Mouse (Mus musculus) stomach, postnatal 0 days (tissue): ENCODE measurements at regions not wholly inside any gene's neighbourhood (a gene's known extent, or its start where the extent isn't known, plus 50 kb on each side); places are given as distances from the start of the nearest gene placed in this dataset.

Experiments
- ATAC-seq: fragments of 200-750 bp; cut with Nextera tagmentation; 2 replicates; pipeline ENCODE4 v1.8.0; 2017; ENCODE audit not compliant: low FRiP score, low TSS enrichment
- DNase-seq: peaks from one replicate; pipeline ENCODE4 v3.0.0-alpha.2; 2016; ENCODE audit warnings: low spot score
- H3K27ac ChIP-seq: fragments of 300-500 bp; sonication (generic); replicated peaks from 2 replicates; pipeline ENCODE4 v1.5.1; 2014; ENCODE audit warnings: mild to moderate bottlenecking, control low read depth
- H3K27me3 ChIP-seq: fragments of 300-500 bp; sonication (generic); 2 replicates; pipeline ENCODE4 v1.6.1; 2014; ENCODE audit warnings: low read length; ENCODE audit not compliant: control insufficient read depth, insufficient read depth
- H3K36me3 ChIP-seq: fragments of 300-500 bp; sonication (generic); 2 replicates; pipeline ENCODE4 v1.6.1; 2014; ENCODE audit warnings: low read length, mixed read lengths; ENCODE audit not compliant: control insufficient read depth, insufficient read depth
- H3K4me1 ChIP-seq: fragments of 300-500 bp; sonication (generic); replicated peaks from 2 replicates; pipeline ENCODE4 v1.6.1; 2014; ENCODE audit warnings: antibody characterized with exemption; ENCODE audit not compliant: control insufficient read depth, insufficient read depth
- H3K4me2 ChIP-seq: fragments of 300-500 bp; sonication (generic); replicated peaks from 2 replicates; pipeline ENCODE4 v1.6.1; 2014; ENCODE audit warnings: low read depth, mild to moderate bottlenecking, control low read depth, moderate library complexity
- H3K4me3 ChIP-seq: fragments of 300-500 bp; sonication (generic); 2 replicates; pipeline ENCODE4 v1.5.1; 2014; ENCODE audit warnings: low read depth, low read length, control low read depth
- H3K9ac ChIP-seq: fragments of 300-500 bp; sonication (generic); 2 replicates; pipeline ENCODE4 v1.6.1; 2014; ENCODE audit warnings: mild to moderate bottlenecking, low read length, control low read depth, mixed read lengths
- H3K9me3 ChIP-seq: fragments of 300-500 bp; sonication (generic); 2 replicates; pipeline ENCODE4 v1.6.1; 2016; ENCODE audit warnings: low read length; ENCODE audit not compliant: control insufficient read depth
- CTCF ChIP-seq: IDR thresholded peaks from 2 replicates; pipeline ENCODE4 v1.5.1; 2016; ENCODE audit warnings: antibody characterized with exemption, low read depth, mild to moderate bottlenecking, moderate library complexity
- EP300 ChIP-seq: optimal IDR thresholded peaks from 2 replicates; pipeline ENCODE3; 2016; ENCODE audit warnings: antibody characterized with exemption
- WGBS: fragments of 180-500 bp; shearing (Covaris S2); extraction: QIAGEN DNeasy Blood & Tissue Kit; methylation state at CpG from one replicate; pipeline ENCODE4 v1.1.7; 2014; 5-methylcytosine and 5-hydroxymethylcytosine counted together

DNA sequence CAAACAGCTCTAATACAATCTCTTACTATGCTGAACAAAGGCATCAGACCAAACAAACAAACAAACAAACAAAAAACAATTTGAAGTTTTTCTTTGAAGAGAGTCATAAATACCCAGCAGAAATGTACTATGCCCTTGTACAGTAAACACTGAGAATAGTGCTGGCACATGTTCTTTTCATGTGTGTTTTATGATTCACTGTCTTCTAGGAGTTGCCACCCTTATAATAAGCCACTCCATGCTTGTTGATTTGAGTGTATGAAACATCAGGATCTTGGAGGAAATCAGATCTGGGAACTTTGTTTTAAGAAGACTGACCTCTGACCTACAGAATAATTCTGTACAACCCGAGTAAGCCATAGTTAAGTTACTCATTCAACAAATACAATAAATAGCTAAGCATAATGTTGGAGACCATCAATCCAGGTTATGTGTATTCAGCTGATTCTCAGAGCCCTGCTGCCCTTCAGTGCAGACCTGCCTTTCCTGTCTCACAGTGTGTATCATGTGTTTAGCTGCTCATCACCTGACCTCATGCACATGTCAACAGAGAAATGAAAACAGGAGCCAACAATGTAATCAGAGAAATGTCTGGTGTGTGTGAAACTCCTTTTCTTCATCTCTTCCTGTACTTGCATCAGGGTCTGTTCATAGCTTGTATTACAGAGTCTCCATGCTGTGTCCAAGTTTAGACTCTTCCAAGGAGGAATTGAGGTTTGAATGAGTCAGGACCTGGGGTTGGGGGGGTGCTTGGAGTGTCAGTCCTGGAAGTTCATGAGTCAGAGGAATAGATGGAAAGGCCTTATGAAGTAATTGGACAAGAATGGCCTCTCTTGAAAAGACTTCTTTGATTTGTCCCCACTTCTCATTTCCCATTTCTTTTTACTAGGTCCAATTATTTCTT, 596.8 kb upstream of the Camk1g start:
- Histone ChIP-seq H3K4me2 (no peak overlapping the region), H3K27me3 (no peaks in the 10 kb centered on the region), H3K27ac (no peak overlapping the region), H3K4me1 (no peaks in the 10 kb centered on the region), H3K36me3 (no peaks in the 10 kb centered on the region), H3K9ac (no peak overlapping the region), H3K9me3 (no peaks in the 10 kb centered on the region), H3K4me3 (no peak overlapping the region)
- DNase-seq (no peak), ATAC-seq (peak; percentile 78)
- WGBS: 18% methylated on average over 1 of the region's 1 CpGs
- TF ChIP-seq CTCF (no peak), EP300 (no peak)

DNA sequence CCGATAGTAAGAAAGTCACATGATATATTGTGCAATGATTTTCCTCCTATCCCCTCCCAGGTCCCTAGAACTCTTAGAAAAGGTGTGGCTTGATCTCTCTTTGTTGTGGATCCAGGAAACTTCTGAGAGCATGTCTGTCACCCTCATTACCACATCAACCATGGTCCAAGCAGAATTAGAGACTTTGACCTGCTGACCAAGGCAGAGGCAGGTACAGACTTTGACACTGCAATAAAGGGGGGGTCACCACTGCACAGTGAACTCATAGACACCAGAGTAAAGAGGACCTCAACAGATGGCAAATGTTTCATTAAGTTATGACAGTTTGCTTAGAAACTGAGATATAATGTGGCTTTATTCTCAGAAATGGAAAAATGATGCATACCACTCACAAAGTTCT, 595.2 kb upstream of the Camk1g start:
- Histone ChIP-seq H3K27me3 (no peaks in the 10 kb centered on the region), H3K4me3 (no peak overlapping the region), H3K36me3 (no peaks in the 10 kb centered on the region), H3K9me3 (no peaks in the 10 kb centered on the region), H3K4me1 (no peaks in the 10 kb centered on the region), H3K27ac (no peak overlapping the region), H3K9ac (no peak overlapping the region), H3K4me2 (no peak overlapping the region)
- ATAC-seq: no peak
- no peak for TF ChIP-seq CTCF
- DNase-seq: no peak
- WGBS: 68% methylated on average over 1 of the region's 1 CpGs

DNA sequence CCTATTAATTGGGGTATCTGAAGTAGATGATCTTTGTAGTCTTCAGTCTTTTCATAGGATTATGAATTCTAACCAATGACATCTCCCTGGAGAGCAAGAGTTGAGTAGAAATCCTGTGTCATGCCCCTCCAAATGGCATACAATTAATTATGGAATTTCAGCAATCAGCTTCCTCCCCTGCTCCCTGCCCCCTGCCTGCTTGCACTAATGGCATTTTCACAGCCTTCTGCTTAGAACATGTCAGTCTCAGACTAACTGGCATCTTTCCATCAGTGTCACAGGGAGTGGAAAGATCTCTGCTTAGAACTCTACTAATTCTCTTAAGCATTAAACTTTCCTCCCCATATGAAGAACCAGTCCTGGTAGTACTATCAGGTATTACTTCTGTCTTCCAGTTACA, 581.8 kb upstream of the Camk1g start:
- DNase-seq: no peak
- Histone ChIP-seq H3K27ac (no peak overlapping the region), H3K9me3 (no peaks in the 10 kb centered on the region), H3K4me1 (no peaks in the 10 kb centered on the region), H3K36me3 (no peaks in the 10 kb centered on the region), H3K4me3 (no peak overlapping the region), H3K4me2 (no peak overlapping the region), H3K27me3 (no peaks in the 10 kb centered on the region), H3K9ac (no peak overlapping the region)
- no peak for ATAC-seq
- TF ChIP-seq EP300: no peak
- TF ChIP-seq CTCF: no peak

DNA sequence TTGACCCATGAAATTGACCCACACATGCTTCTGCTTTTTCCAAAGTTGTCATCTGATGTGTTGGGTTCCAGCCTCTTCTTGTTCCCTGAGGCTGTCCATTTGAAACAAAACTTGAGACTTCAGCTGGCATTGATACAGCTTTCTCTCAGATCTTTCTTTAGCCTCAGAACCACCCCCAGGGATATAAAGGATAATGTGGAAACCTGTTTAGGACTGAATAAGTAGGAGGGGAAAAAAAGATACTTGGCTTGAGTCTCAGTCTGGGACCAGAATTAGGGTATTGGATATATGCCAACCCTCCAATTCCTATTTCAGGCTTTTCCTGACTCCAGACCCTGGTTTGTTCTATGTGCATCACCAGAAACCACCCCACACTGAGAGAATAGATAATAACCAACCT, 579.7 kb upstream of the Camk1g start:
- Histone ChIP-seq H3K4me2 (no peak overlapping the region), H3K27me3 (no peaks in the 10 kb centered on the region), H3K4me1 (no peaks in the 10 kb centered on the region), H3K36me3 (no peaks in the 10 kb centered on the region), H3K9me3 (no peaks in the 10 kb centered on the region), H3K4me3 (no peak overlapping the region), H3K9ac (no peak overlapping the region), H3K27ac (no peak overlapping the region)
- no peak for DNase-seq
- no peak for TF ChIP-seq EP300
- no peak for ATAC-seq

DNA sequence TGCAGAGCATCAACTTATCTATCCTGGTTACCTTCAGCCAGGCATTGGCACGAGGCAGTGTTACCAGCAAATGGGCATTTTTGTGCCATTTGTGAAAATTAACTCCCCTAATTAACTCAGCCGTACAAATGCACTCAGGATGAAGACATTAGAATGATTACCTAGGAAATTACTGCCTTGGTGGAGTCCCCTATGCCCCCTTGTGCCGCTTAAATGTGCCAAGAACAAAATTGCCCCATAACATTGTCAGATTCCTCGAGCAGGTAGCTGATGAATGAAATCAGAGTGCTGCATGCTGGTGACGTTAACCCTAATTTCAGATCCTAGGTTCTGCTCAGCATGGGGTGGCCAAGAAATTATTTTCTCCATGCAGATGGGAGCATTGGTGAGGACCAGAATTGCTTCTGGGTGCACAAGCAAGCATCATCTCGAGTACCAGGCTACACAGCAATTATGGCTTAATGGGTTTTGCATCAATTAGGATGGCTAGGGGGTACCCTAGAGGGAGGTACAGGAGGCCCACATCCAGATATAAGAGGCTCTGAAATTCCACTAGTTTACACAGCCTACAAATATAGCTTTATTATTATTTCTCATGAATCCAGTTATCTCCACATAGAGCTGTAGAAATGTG, 577.0 kb upstream of the Camk1g start:
- H3K4me1 ChIP-seq: no peaks in the 10 kb centered on the region
- WGBS: 80% methylated on average over 6 of the region's 6 CpGs
- ATAC-seq (no peak), DNase-seq (no peak)
- no peak overlapping the region for H3K9ac ChIP-seq
- no peaks in the 10 kb centered on the region for H3K9me3 ChIP-seq
- no peaks in the 10 kb centered on the region for H3K36me3 ChIP-seq
- no peak overlapping the region for H3K4me2 ChIP-seq
- H3K27me3 ChIP-seq: no peaks in the 10 kb centered on the region
- H3K27ac ChIP-seq: no peak overlapping the region
- TF ChIP-seq EP300: no peak
- no peak for TF ChIP-seq CTCF
- H3K4me3 ChIP-seq: no peak overlapping the region

DNA sequence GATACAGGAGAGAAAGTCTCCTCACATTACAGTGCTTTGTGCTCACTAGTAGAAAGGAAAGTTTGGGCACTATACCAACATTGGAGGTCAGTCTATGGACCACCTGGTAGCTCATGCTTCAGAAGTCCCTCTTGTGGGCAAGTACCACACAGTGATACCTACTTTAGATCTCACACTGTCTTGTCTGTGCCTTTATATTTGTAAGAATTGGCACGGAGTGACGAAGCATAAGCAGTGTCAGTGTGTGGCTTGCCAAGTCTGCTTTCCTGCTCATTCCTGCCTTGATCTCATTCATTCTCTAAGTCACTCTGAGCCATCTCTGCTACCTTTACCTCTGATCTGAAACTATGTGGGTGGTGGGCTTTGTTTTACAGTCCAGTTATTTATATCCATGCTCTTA, 565.9 kb upstream of the Camk1g start:
- ATAC-seq (no peak), DNase-seq (no peak)
- Histone ChIP-seq H3K4me1 (no peaks in the 10 kb centered on the region), H3K27me3 (no peaks in the 10 kb centered on the region), H3K4me2 (no peak overlapping the region), H3K9ac (no peak overlapping the region), H3K4me3 (no peak overlapping the region), H3K27ac (no peak overlapping the region), H3K36me3 (no peaks in the 10 kb centered on the region), H3K9me3 (no peaks in the 10 kb centered on the region)
- WGBS: 69% methylated on average over 2 of the region's 2 CpGs
- no peak for TF ChIP-seq CTCF
- no peak for TF ChIP-seq EP300
